Mouse (Mus musculus) neural tube, embryonic 12.5 days (tissue): ENCODE results near the gene Evc. TPM values are rescaled to one million over a fixed set of nuclear protein-coding genes. Genes with fewer than 3 reads are reported as not detected.

Experiments
- ATAC-seq: fragments of 200-750 bp; cut with Nextera tagmentation; 2 replicates; pipeline ENCODE4 v1.8.0; 2017; ENCODE audit warnings: low read depth, mild to moderate bottlenecking, moderate TSS enrichment, moderate library complexity; ENCODE audit not compliant: low FRiP score
- H3K27ac ChIP-seq: fragments of 300-500 bp; sonication (generic); 2 replicates; pipeline ENCODE4 v1.5.1; 2016
- H3K27me3 ChIP-seq: fragments of 300-500 bp; sonication (generic); replicated peaks from 2 replicates; pipeline ENCODE4 v1.6.1; 2016; ENCODE audit warnings: mild to moderate bottlenecking
- H3K36me3 ChIP-seq: fragments of 300-500 bp; sonication (generic); 2 replicates; pipeline ENCODE4 v1.6.1; 2016; ENCODE audit warnings: mild to moderate bottlenecking
- H3K4me1 ChIP-seq: fragments of 300-500 bp; sonication (generic); 2 replicates; pipeline ENCODE4 v1.6.1; 2016
- H3K4me2 ChIP-seq: fragments of 300-500 bp; sonication (generic); replicated peaks from 2 replicates; pipeline ENCODE4 v1.6.1; 2016; ENCODE audit warnings: mild to moderate bottlenecking
- H3K4me3 ChIP-seq: fragments of 300-500 bp; sonication (generic); 2 replicates; pipeline ENCODE4 v1.5.1; 2016
- H3K9ac ChIP-seq: fragments of 300-500 bp; sonication (generic); 2 replicates; pipeline ENCODE4 v1.6.1; 2016; ENCODE audit warnings: mild to moderate bottlenecking
- H3K9me3 ChIP-seq: fragments of 300-500 bp; sonication (generic); 2 replicates; pipeline ENCODE4 v1.6.1; 2016; ENCODE audit warnings: mild to moderate bottlenecking
- WGBS: fragments of 180-500 bp; shearing (Covaris S2); methylation state at CpG from one replicate; pipeline ENCODE4 v1.1.7; 2016; 5-methylcytosine and 5-hydroxymethylcytosine counted together
- polyA plus RNA-seq: library from polyadenylated mRNA; unstranded; fragments of >200 nt; fragmentation: Nextera tagmentation; extraction: Ambion mirVana; gene quantifications from 2 replicates; pipeline ENCODE4 v1.2.1, GENCODE M21; 2016

Gene Evc
- polyA plus RNA-seq = 14.4 and 19.3 TPM in 2 replicates

GRCm38 (mm10) chr5:37336485-37337105 is at the start of gene Evc:
Evc (minus strand) TSS chr5:37336894.
- Histone ChIP-seq H3K9ac (peak within 1 kb of the TSS; percentile 64), H3K4me3 (peak within 1 kb of the TSS; percentile 63), H3K36me3 (peaks cover 4% of the 10 kb centered on the region; the same call in 1 of the 2 replicates), H3K27ac (no peak within 1 kb of the TSS), H3K4me2 (peak within 1 kb of the TSS; percentile 96), H3K9me3 (no peaks in the 10 kb centered on the region), H3K4me1 (peaks cover 35% of the 10 kb centered on the region), H3K27me3 (0 out of 2 replicates have a peak, but pooled peaks cover 10% of the 10 kb centered on the region)
- ATAC-seq = peak; percentile 73
- 0% methylated on average over 48 of the region's 48 CpGs for WGBS

GRCm38 (mm10) chr5:37383570-37383969 is 46.9 kb upstream of the Evc start:
- no peak overlapping the region for H3K4me2 ChIP-seq
- H3K27ac ChIP-seq = no peak overlapping the region
- H3K27me3 ChIP-seq = no peaks in the 10 kb centered on the region
- 91% methylated on average over 3 of the region's 3 CpGs for WGBS
- no peaks in the 10 kb centered on the region for H3K9me3 ChIP-seq
- no peaks in the 10 kb centered on the region; the same call in none of the 2 replicates for H3K36me3 ChIP-seq
- no peak overlapping the region for H3K4me3 ChIP-seq
- H3K9ac ChIP-seq = no peak overlapping the region
- no peaks in the 10 kb centered on the region for H3K4me1 ChIP-seq
- no peak for ATAC-seq

- no peak for ATAC-seq
- Histone ChIP-seq H3K36me3 (no peaks in the 10 kb centered on the region; the same call in 1 of the 2 replicates), H3K27me3 (no peaks in the 10 kb centered on the region), H3K4me3 (no peak overlapping the region), H3K9ac (no peak overlapping the region), H3K27ac (no peak overlapping the region), H3K4me1 (no peaks in the 10 kb centered on the region), H3K4me2 (no peak overlapping the region), H3K9me3 (no peaks in the 10 kb centered on the region)
- WGBS = 87% methylated on average over 4 of the region's 4 CpGs
Observed at GRCm38 (mm10) chr5:37380641-37381040, 43.9 kb upstream of the Evc start.

- Histone ChIP-seq H3K4me2 (no peak overlapping the region), H3K27ac (no peak overlapping the region), H3K4me1 (no peaks in the 10 kb centered on the region), H3K4me3 (no peak overlapping the region), H3K36me3 (peaks cover 6% of the 10 kb centered on the region; the same call in 1 of the 2 replicates), H3K27me3 (no peaks in the 10 kb centered on the region), H3K9ac (no peak overlapping the region), H3K9me3 (no peaks in the 10 kb centered on the region)
- 88% methylated on average over 7 of the region's 7 CpGs for WGBS
- no peak for ATAC-seq
Observed at GRCm38 (mm10) chr5:37377376-37377775, 40.7 kb upstream of the Evc start.

GRCm38 (mm10) chr5:37368796-37369195 is 32.1 kb upstream of the Evc start:
- H3K9me3 ChIP-seq = no peaks in the 10 kb centered on the region
- no peak overlapping the region for H3K9ac ChIP-seq
- 93% methylated on average over 8 of the region's 8 CpGs for WGBS
- no peaks in the 10 kb centered on the region for H3K4me1 ChIP-seq
- ATAC-seq = no peak
- H3K4me2 ChIP-seq = no peak overlapping the region
- no peak overlapping the region for H3K27ac ChIP-seq
- no peak overlapping the region for H3K4me3 ChIP-seq
- H3K36me3 ChIP-seq = peaks cover 15% of the 10 kb centered on the region
- H3K27me3 ChIP-seq = no peaks in the 10 kb centered on the region

- H3K4me1 ChIP-seq = no peaks in the 10 kb centered on the region
- ATAC-seq = no peak
- no peak overlapping the region for H3K9ac ChIP-seq
- no peak overlapping the region for H3K27ac ChIP-seq
- peaks cover 8% of the 10 kb centered on the region; the same call in 1 of the 2 replicates for H3K36me3 ChIP-seq
- no peak overlapping the region for H3K4me3 ChIP-seq
- no peaks in the 10 kb centered on the region for H3K9me3 ChIP-seq
- H3K27me3 ChIP-seq = no peaks in the 10 kb centered on the region
- no peak overlapping the region for H3K4me2 ChIP-seq
Observed at GRCm38 (mm10) chr5:37365751-37366150, 29.1 kb upstream of the Evc start.

- whole genome bisulfite sequencing = 89% methylated on average over 5 of the region's 5 CpGs
Observed at GRCm38 (mm10) chr5:37363284-37363683, 26.6 kb upstream of the Evc start.

GRCm38 (mm10) chr5:37362618-37363017 is 25.9 kb upstream of the Evc start:
- Histone ChIP-seq H3K9me3 (no peaks in the 10 kb centered on the region), H3K27me3 (no peaks in the 10 kb centered on the region), H3K36me3 (no peaks in the 10 kb centered on the region), H3K9ac (no peak overlapping the region), H3K27ac (no peak overlapping the region), H3K4me1 (no peaks in the 10 kb centered on the region), H3K4me2 (no peak overlapping the region), H3K4me3 (no peak overlapping the region)
- WGBS = 73% methylated on average over 5 of the region's 5 CpGs
- no peak for ATAC-seq

More at GRCm38 (mm10) chr5:37363284-37363683, 26.6 kb upstream of the Evc start:
- Histone ChIP-seq H3K9ac (no peak overlapping the region), H3K36me3 (no peaks in the 10 kb centered on the region), H3K27me3 (no peaks in the 10 kb centered on the region), H3K4me2 (no peak overlapping the region), H3K9me3 (no peaks in the 10 kb centered on the region), H3K4me1 (no peaks in the 10 kb centered on the region), H3K27ac (no peak overlapping the region), H3K4me3 (no peak overlapping the region)
- no peak for ATAC-seq

- Histone ChIP-seq H3K9me3 (no peaks in the 10 kb centered on the region), H3K36me3 (peaks cover 17% of the 10 kb centered on the region), H3K4me2 (no peak overlapping the region), H3K27ac (no peak overlapping the region), H3K27me3 (no peaks in the 10 kb centered on the region), H3K9ac (no peak overlapping the region), H3K4me1 (no peaks in the 10 kb centered on the region), H3K4me3 (no peak overlapping the region)
- ATAC-seq = no peak
- 65% methylated on average over 8 of the region's 8 CpGs for WGBS
Observed at GRCm38 (mm10) chr5:37356027-37356426, 19.3 kb upstream of the Evc start.

- WGBS = 86% methylated on average over 4 of the region's 4 CpGs
Observed at GRCm38 (mm10) chr5:37354385-37354784, 17.7 kb upstream of the Evc start.

GRCm38 (mm10) chr5:37351791-37352190 is 15.1 kb upstream of the Evc start:
- no peak for ATAC-seq
- no peak overlapping the region for H3K4me3 ChIP-seq
- WGBS = 89% methylated on average over 2 of the region's 2 CpGs
- no peak overlapping the region for H3K9ac ChIP-seq
- no peak overlapping the region for H3K27ac ChIP-seq
- peaks cover 18% of the 10 kb centered on the region for H3K36me3 ChIP-seq
- no peaks in the 10 kb centered on the region for H3K9me3 ChIP-seq
- no peaks in the 10 kb centered on the region for H3K4me1 ChIP-seq
- H3K4me2 ChIP-seq = no peak overlapping the region
- H3K27me3 ChIP-seq = no peaks in the 10 kb centered on the region

More at GRCm38 (mm10) chr5:37354385-37354784, 17.7 kb upstream of the Evc start:
- no peak for ATAC-seq
- Histone ChIP-seq H3K27ac (no peak overlapping the region), H3K4me3 (no peak overlapping the region), H3K9me3 (no peaks in the 10 kb centered on the region), H3K9ac (no peak overlapping the region), H3K36me3 (peaks cover 18% of the 10 kb centered on the region), H3K4me1 (no peaks in the 10 kb centered on the region), H3K27me3 (no peaks in the 10 kb centered on the region), H3K4me2 (no peak overlapping the region)

GRCm38 (mm10) chr5:37343962-37344361 is 7.3 kb upstream of the Evc start:
- H3K36me3 ChIP-seq = no peaks in the 10 kb centered on the region
- no peaks in the 10 kb centered on the region for H3K9me3 ChIP-seq
- H3K4me3 ChIP-seq = no peak overlapping the region
- no peak overlapping the region for H3K9ac ChIP-seq
- no peak overlapping the region for H3K27ac ChIP-seq
- ATAC-seq = no peak
- H3K4me2 ChIP-seq = no peak overlapping the region
- H3K27me3 ChIP-seq = no peaks in the 10 kb centered on the region
- WGBS = 88% methylated on average over 2 of the region's 2 CpGs
- H3K4me1 ChIP-seq = peaks cover 7% of the 10 kb centered on the region; the same call in 1 of the 2 replicates

GRCm38 (mm10) chr5:37338288-37338687 is 1.6 kb upstream of the Evc start, which contains the start of gene Evc2:
Evc2 (plus strand) TSS chr5:37338499.
- Histone ChIP-seq H3K9me3 (no peaks in the 10 kb centered on the region), H3K4me1 (peaks cover 35% of the 10 kb centered on the region), H3K27me3 (0 out of 2 replicates have a peak, but pooled peaks cover 10% of the 10 kb centered on the region), H3K36me3 (no peaks in the 10 kb centered on the region), H3K27ac (no peak within 1 kb of the TSS), H3K4me3 (peak within 1 kb of the TSS; percentile 44), H3K9ac (peak within 1 kb of the TSS; percentile 55), H3K4me2 (peak within 1 kb of the TSS; percentile 96)
- ATAC-seq = peak; percentile 67
- WGBS = under 1% methylated on average over 27 of the region's 27 CpGs
